Mouse (Mus musculus): ENCODE results near the gene 4921507P07Rik. TPM values are rescaled to one million over a fixed set of nuclear protein-coding genes. Genes with fewer than 3 reads are reported as not detected.

Gene 4921507P07Rik
- total RNA-seq (2023), result 1 to 10 TPM in 1 of 2 experiments, under 1 TPM in 1; 0.82 to 2.5 TPM

DNA sequence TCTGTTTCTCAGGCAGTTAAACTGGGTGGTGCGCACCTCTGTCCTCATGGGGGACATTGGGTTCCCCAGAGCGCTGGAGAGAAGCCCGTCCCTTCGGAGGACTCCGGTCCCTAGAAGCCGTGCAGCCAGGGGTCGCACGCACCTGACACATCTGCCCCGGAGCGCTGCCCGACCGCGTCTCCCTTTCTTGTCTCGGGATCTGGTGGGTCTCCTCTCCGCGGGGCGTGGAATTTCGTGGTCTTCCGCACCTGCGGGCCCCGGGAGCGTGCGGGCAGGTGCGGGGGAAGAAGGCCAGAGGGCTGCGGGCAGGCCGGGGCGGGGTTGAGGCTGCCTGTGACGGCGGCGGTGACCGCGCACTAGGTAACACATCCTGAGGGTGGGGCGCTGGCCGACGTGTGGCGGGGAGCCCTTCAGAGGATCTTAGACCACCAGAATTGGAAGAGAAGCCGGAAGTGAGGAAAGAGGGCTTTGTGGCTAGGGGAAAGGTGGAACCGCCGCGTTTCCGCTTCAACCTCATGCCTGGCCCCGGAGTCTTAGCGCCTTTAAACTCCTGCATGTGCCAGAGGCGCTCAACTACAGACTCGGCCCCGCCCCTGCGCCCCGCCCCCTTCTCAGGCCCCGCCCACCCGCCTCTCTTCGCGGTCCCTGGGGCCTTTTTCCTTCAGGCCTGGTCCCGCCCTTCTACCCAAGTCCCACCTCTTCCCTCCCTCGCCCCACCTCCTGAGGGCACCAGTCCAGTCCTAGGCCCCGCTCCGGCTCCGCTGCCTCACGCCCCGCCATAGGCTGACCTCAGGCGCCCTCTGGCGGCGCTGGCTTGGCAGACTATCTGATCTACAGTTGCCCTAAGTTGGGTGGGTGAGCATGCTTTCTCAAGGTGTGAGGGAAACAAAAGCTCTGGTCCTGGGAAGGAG is at the start of gene 4921507P07Rik:
Gene 4921507P07Rik (minus strand): TSS at position 332 of the 911 bp plus-strand sequence.

DNA sequence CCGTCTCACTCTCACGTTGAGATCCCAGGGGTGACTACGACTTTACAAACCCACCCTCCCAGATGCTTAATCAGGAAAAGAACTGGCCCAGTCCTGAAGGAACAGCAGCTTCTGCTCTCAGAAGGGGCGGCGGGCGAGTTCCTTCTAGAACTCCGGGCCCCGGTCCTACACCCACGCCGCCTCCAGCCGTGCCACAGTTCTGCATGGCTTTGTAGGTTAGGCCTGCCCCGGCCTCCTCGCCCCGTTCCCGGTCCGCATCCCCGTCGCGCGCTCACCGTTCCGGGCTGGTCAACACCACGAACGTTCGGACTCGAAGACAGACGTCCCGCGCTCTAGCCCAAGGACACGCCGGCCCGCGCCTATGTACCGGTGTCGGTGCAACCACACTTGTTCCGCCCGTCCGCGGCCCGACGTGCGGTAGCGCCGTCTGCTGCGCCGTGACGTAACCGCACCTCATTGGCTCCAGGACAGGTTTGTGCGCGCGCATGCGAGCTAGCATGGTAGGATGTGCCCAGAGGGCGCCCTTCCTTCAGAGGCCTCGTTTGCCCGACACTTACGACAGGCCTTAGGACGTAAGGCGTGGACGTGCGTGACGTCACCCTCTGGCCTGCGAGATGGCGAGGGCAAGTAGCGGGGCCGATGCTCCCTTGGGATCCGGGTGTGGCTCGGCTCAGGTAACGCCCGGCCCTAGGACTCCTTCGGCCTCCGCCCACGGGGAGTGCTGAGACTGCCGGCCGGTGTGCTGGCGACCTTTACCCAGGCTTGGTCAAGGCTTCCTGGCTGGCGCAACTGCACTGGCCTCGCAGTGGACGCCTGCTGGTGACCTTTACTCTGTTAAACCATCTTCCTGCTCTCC is 30.1 kb downstream of the 4921507P07Rik start, which contains the start of gene Cycs:
Gene Cycs (minus strand): TSS at position 398 of the 856 bp plus-strand sequence.

Other genes with a start within 250 kb of the 4921507P07Rik start
- gene Osbpl3, start 140.4 kb downstream of the 4921507P07Rik start, total RNA-seq (2023), result 1 to 10 TPM; 7.7 to 8.5 TPM
- gene Cycs, start 30.1 kb downstream of the 4921507P07Rik start, total RNA-seq (2023), result 10 to 100 TPM; 20.4 to 25.3 TPM
- not detected for gene Npvf, start 57.8 kb upstream of the 4921507P07Rik start, total RNA-seq (2023)